Mouse (Mus musculus) heart, embryonic 14.5 days (tissue): ENCODE results near the gene Rere. TPM values are rescaled to one million over a fixed set of nuclear protein-coding genes. Genes with fewer than 3 reads are reported as not detected.
A peak's percentile ranks its signal among the peaks of the same experiment; 100 is the strongest.

Experiments
- ATAC-seq: fragments of 200-750 bp; cut with Nextera tagmentation; 2 replicates; pipeline ENCODE4 v1.8.0; 2017; ENCODE audit warnings: low read depth, moderate TSS enrichment; ENCODE audit not compliant: insufficient number of reproducible peaks, insufficient read depth, low FRiP score
- H3K27ac ChIP-seq, 2 experiments: fragments of 200-500 bp in 1 of 2; fragments of 300-500 bp in 1 of 2; sonication (generic) in 1 of 2; replicated peaks in 1 of 2; 2 replicates each; pipeline ENCODE4 v1.5.1; 2012 to 2014; ENCODE audit warnings: low read depth in 2 of 2, low read length in 2 of 2, control low read depth in 1 of 2, mild to moderate bottlenecking in 1 of 2, mixed read lengths in 1 of 2; ENCODE audit not compliant: control insufficient read depth in 1 of 2, insufficient read depth in 1 of 2
- H3K27me3 ChIP-seq: fragments of 300-500 bp; sonication (generic); 2 replicates; pipeline ENCODE4 v1.6.1; 2014; ENCODE audit warnings: mild to moderate bottlenecking, low read length, control low read depth; ENCODE audit not compliant: control insufficient read depth, insufficient read depth
- H3K36me3 ChIP-seq: fragments of 300-500 bp; sonication (generic); 2 replicates; pipeline ENCODE4 v1.6.1; 2014; ENCODE audit warnings: mild to moderate bottlenecking, control low read depth, low read length, mixed read lengths; ENCODE audit not compliant: control insufficient read depth, insufficient read depth
- H3K4me1 ChIP-seq, 2 experiments: fragments of 200-500 bp in 1 of 2; fragments of 300-500 bp in 1 of 2; sonication (generic) in 1 of 2; 2 replicates each; pipeline ENCODE4 v1.6.1; 2012 to 2014; ENCODE audit warnings: low read length in 2 of 2, control low read depth in 1 of 2, mixed read lengths in 1 of 2; ENCODE audit not compliant: control insufficient read depth in 2 of 2, insufficient read depth in 2 of 2
- H3K4me2 ChIP-seq: fragments of 300-500 bp; sonication (generic); 2 replicates; pipeline ENCODE4 v1.6.1; 2014; ENCODE audit warnings: mild to moderate bottlenecking, low read length
- H3K4me3 ChIP-seq, 2 experiments: fragments of 200-500 bp in 1 of 2; fragments of 300-500 bp in 1 of 2; sonication (generic) in 1 of 2; 2 replicates each; pipeline ENCODE4 v1.5.1; 2012 to 2014; ENCODE audit warnings: low read length in 2 of 2, mild to moderate bottlenecking in 2 of 2, control low read depth in 1 of 2, low read depth in 1 of 2, moderate library complexity in 1 of 2; ENCODE audit not compliant: control insufficient read depth in 1 of 2, insufficient read depth in 1 of 2
- H3K9ac ChIP-seq: fragments of 300-500 bp; sonication (generic); 2 replicates; pipeline ENCODE4 v1.6.1; 2014; ENCODE audit warnings: mild to moderate bottlenecking, low read length
- H3K9me3 ChIP-seq: fragments of 300-500 bp; sonication (generic); 2 replicates; pipeline ENCODE4 v1.6.1; 2016; ENCODE audit warnings: low read length, control low read depth; ENCODE audit not compliant: control insufficient read depth
- WGBS: fragments of 180-500 bp; shearing (Covaris S2); extraction: QIAGEN DNeasy Blood & Tissue Kit; methylation state at CpG from one replicate; pipeline ENCODE4 v1.1.7; 2014; 5-methylcytosine and 5-hydroxymethylcytosine counted together
- polyA plus RNA-seq: library from polyadenylated mRNA; unstranded; fragments of >200 nt; fragmentation: Nextera tagmentation; extraction: Ambion mirVana; gene quantifications from 2 replicates; pipeline ENCODE4 v1.2.1, GENCODE M21; 2014

Rere gene
- polyA plus RNA-seq, 1 experiment from 2014 or later, result 28.5 TPM

GRCm38 (mm10) chr4:150242745-150243144 lies 38.7 kb upstream of the Rere start:
- Histone ChIP-seq H3K4me1 (peaks cover 7 to 47% of the 10 kb centered on the region in 2 experiments), H3K36me3 (peaks cover 91% of the 10 kb centered on the region), H3K27me3 (no peaks in the 10 kb centered on the region), H3K4me3 (no peak overlapping the region), H3K27ac (no peak overlapping the region), H3K9ac (peak overlapping the region; percentile 13; the same call in 1 of the 2 replicates), H3K9me3 (no peaks in the 10 kb centered on the region), H3K4me2 (no peak overlapping the region)
- WGBS, result 73% methylated on average over 5 of the region's 5 CpGs
- no peak for ATAC-seq

- Histone ChIP-seq H3K9ac (no peak overlapping the region), H3K27me3 (no peaks in the 10 kb centered on the region), H3K27ac (no peak overlapping the region), H3K4me3 (no peak overlapping the region), H3K4me2 (no peak overlapping the region), H3K4me1 (peaks cover 8 to 33% of the 10 kb centered on the region in 2 experiments), H3K9me3 (no peaks in the 10 kb centered on the region), H3K36me3 (peaks cover 99% of the 10 kb centered on the region)
- no peak for ATAC-seq
- 31% methylated on average over 2 of the region's 2 CpGs for WGBS
These were observed 35.6 kb upstream of the Rere start for GRCm38 (mm10) chr4:150245876-150246275.

GRCm38 (mm10) chr4:150248009-150248408 lies 33.4 kb upstream of the Rere start:
- no peak overlapping the region for H3K4me2 ChIP-seq
- H3K27ac ChIP-seq, result no peak overlapping the region
- peaks cover 6 to 16% of the 10 kb centered on the region in 2 experiments; a peak in 3 of 4 replicates for H3K4me1 ChIP-seq
- H3K36me3 ChIP-seq, result peaks cover 95% of the 10 kb centered on the region
- no peaks in the 10 kb centered on the region for H3K27me3 ChIP-seq
- no peaks in the 10 kb centered on the region for H3K9me3 ChIP-seq
- WGBS, result 66% methylated on average over 5 of the region's 5 CpGs
- ATAC-seq, result 0 out of 2 replicates have a peak, but pooled peaks have one; percentile 22
- H3K4me3 ChIP-seq, result no peak overlapping the region
- no peak overlapping the region for H3K9ac ChIP-seq

GRCm38 (mm10) chr4:150248917-150249316 lies 32.5 kb upstream of the Rere start:
- Histone ChIP-seq H3K9ac (no peak overlapping the region), H3K9me3 (no peaks in the 10 kb centered on the region), H3K4me3 (no peak overlapping the region), H3K27ac (no peak overlapping the region; a peak in 1 of 4 replicates), H3K36me3 (peaks cover 88% of the 10 kb centered on the region), H3K4me1 (peaks cover 6 to 16% of the 10 kb centered on the region in 2 experiments; a peak in 3 of 4 replicates), H3K4me2 (no peak overlapping the region), H3K27me3 (no peaks in the 10 kb centered on the region)
- no peak for ATAC-seq
- 79% methylated on average over 5 of the region's 5 CpGs for WGBS

- WGBS, result 68% methylated on average over 5 of the region's 5 CpGs
- peak overlapping the region in 1 of 2 experiments; percentile 24; a peak in 1 of 4 replicates for H3K27ac ChIP-seq
- no peak for ATAC-seq
- H3K9me3 ChIP-seq, result no peaks in the 10 kb centered on the region
- no peaks in the 10 kb centered on the region for H3K27me3 ChIP-seq
- H3K4me1 ChIP-seq, result peaks cover 6 to 16% of the 10 kb centered on the region in 2 experiments; a peak in 3 of 4 replicates
- peaks cover 83% of the 10 kb centered on the region for H3K36me3 ChIP-seq
- no peak overlapping the region for H3K4me2 ChIP-seq
- H3K4me3 ChIP-seq, result no peak overlapping the region
- H3K9ac ChIP-seq, result peak overlapping the region; percentile 30; the same call in 1 of the 2 replicates
These were observed 31.6 kb upstream of the Rere start for GRCm38 (mm10) chr4:150249731-150250270.

- no peak overlapping the region for H3K9ac ChIP-seq
- peaks cover 6 to 16% of the 10 kb centered on the region in 2 experiments; a peak in 3 of 4 replicates for H3K4me1 ChIP-seq
- no peak overlapping the region for H3K4me3 ChIP-seq
- no peaks in the 10 kb centered on the region for H3K27me3 ChIP-seq
- no peak for ATAC-seq
- no peaks in the 10 kb centered on the region for H3K9me3 ChIP-seq
- H3K36me3 ChIP-seq, result peaks cover 78% of the 10 kb centered on the region
- WGBS, result 56% methylated on average over 18 of the region's 18 CpGs
- H3K4me2 ChIP-seq, result no peak overlapping the region
- H3K27ac ChIP-seq, result peak overlapping the region; percentile 24 to 46; a peak in 3 of 4 replicates
These were observed 30.7 kb upstream of the Rere start for GRCm38 (mm10) chr4:150250549-150251422.

GRCm38 (mm10) chr4:150254416-150254815 lies 27.0 kb upstream of the Rere start:
- H3K36me3 ChIP-seq, result peaks cover 46% of the 10 kb centered on the region
- peaks cover 18 to 27% of the 10 kb centered on the region in 2 experiments for H3K4me1 ChIP-seq
- ATAC-seq, result no peak
- no peaks in the 10 kb centered on the region for H3K27me3 ChIP-seq
- no peak overlapping the region for H3K9ac ChIP-seq
- H3K9me3 ChIP-seq, result no peaks in the 10 kb centered on the region
- H3K4me3 ChIP-seq, result no peak overlapping the region
- 55% methylated on average over 4 of the region's 4 CpGs for WGBS
- no peak overlapping the region for H3K27ac ChIP-seq
- H3K4me2 ChIP-seq, result no peak overlapping the region
